Mouse (Mus musculus) forebrain, postnatal 0 days (tissue): ENCODE data around the gene Neurl1a. TPM values are rescaled to one million over a fixed set of nuclear protein-coding genes. Genes with fewer than 3 reads are reported as not detected.

ENCODE experiments used
- ATAC-seq: fragments of 200-750 bp; cut with Nextera tagmentation; 2 replicates; pipeline ENCODE4 v1.8.0; 2017; ENCODE audit warnings: mild to moderate bottlenecking, moderate library complexity
- DNase-seq: peaks from one replicate; pipeline ENCODE4 v3.0.0-alpha.2; 2015
- H3K27ac ChIP-seq: fragments of 300-500 bp; sonication (generic); 2 replicates; pipeline ENCODE4 v1.5.1; 2014; ENCODE audit warnings: low read depth, mild to moderate bottlenecking, antibody characterized with exemption, low read length, moderate library complexity, mixed read lengths
- H3K27me3 ChIP-seq: fragments of 300-500 bp; sonication (generic); 2 replicates; pipeline ENCODE4 v1.6.1; 2014; ENCODE audit warnings: mild to moderate bottlenecking, low read length, mixed read lengths; ENCODE audit not compliant: insufficient read depth
- H3K36me3 ChIP-seq: fragments of 300-500 bp; sonication (generic); 2 replicates; pipeline ENCODE4 v1.6.1; 2014; ENCODE audit warnings: mild to moderate bottlenecking, moderate library complexity; ENCODE audit not compliant: insufficient read depth
- H3K4me1 ChIP-seq: fragments of 300-500 bp; sonication (generic); 2 replicates; pipeline ENCODE4 v1.6.1; 2014; ENCODE audit warnings: antibody characterized with exemption; ENCODE audit not compliant: insufficient read depth
- H3K4me2 ChIP-seq: fragments of 300-500 bp; sonication (generic); 2 replicates; pipeline ENCODE4 v1.6.1; 2014; ENCODE audit warnings: low read depth, mild to moderate bottlenecking, moderate library complexity
- H3K4me3 ChIP-seq: fragments of 300-500 bp; sonication (generic); 2 replicates; pipeline ENCODE4 v1.5.1; 2014; ENCODE audit warnings: low read depth, low read length, mixed read lengths
- H3K9ac ChIP-seq: fragments of 300-500 bp; sonication (generic); 2 replicates; pipeline ENCODE4 v1.6.1; 2014; ENCODE audit warnings: mild to moderate bottlenecking
- H3K9me3 ChIP-seq: fragments of 300-500 bp; sonication (generic); 2 replicates; pipeline ENCODE4 v1.6.1; 2016; ENCODE audit warnings: low read length
- CTCF ChIP-seq: sonication (generic); IDR thresholded peaks from 2 replicates; pipeline ENCODE4 v1.5.1; 2016; ENCODE audit warnings: antibody characterized with exemption, control low read depth, low read depth
- WGBS: fragments of 180-500 bp; shearing (Covaris S2); extraction: QIAGEN DNeasy Blood & Tissue Kit; methylation state at CpG from one replicate; pipeline ENCODE4 v1.1.7; 2014; 5-methylcytosine and 5-hydroxymethylcytosine counted together
- polyA plus RNA-seq: library from polyadenylated mRNA; unstranded; fragments of >200 nt; fragmentation: Nextera tagmentation; extraction: Ambion mirVana; gene quantifications from 2 replicates; pipeline ENCODE4 v1.2.1, GENCODE M21; 2015
- total RNA-seq: library from RNA; depleted of rRNA; stranded (reverse); fragments of >200 nt; gene quantifications from 2 replicates; pipeline ENCODE4 v1.2.3, GENCODE M21; 2014

Gene Neurl1a
- total and polyA plus RNA-seq, 2 experiments from 2014 or later: 15.7 to 52.1 TPM

- 93% methylated on average over 21 of the region's 21 CpGs for WGBS
- TF ChIP-seq CTCF: no peak
Measured at GRCm38 (mm10) chr19:47267066-47267465, 88.4 kb downstream of the Neurl1a start.

GRCm38 (mm10) chr19:47269729-47270128, 91.1 kb downstream of the Neurl1a start:
- 54% methylated on average over 8 of the region's 8 CpGs for WGBS
- Histone ChIP-seq H3K9me3 (no peaks in the 10 kb centered on the region), H3K9ac (no peak overlapping the region), H3K27me3 (no peaks in the 10 kb centered on the region), H3K36me3 (peaks cover 8% of the 10 kb centered on the region; the same call in 1 of the 2 replicates), H3K4me1 (no peaks in the 10 kb centered on the region), H3K4me2 (no peak overlapping the region), H3K27ac (no peak overlapping the region), H3K4me3 (no peak overlapping the region)
- DNase-seq: no peak
- no peak for ATAC-seq
- TF ChIP-seq CTCF: peak; percentile 49

More at GRCm38 (mm10) chr19:47267066-47267465, 88.4 kb downstream of the Neurl1a start:
- Histone ChIP-seq H3K36me3 (peaks cover 8% of the 10 kb centered on the region; the same call in 1 of the 2 replicates), H3K27me3 (no peaks in the 10 kb centered on the region), H3K4me1 (no peaks in the 10 kb centered on the region), H3K27ac (no peak overlapping the region), H3K4me3 (no peak overlapping the region), H3K9me3 (no peaks in the 10 kb centered on the region), H3K9ac (no peak overlapping the region), H3K4me2 (no peak overlapping the region)
- ATAC-seq (no peak), DNase-seq (no peak)

GRCm38 (mm10) chr19:47270520-47270919, 91.9 kb downstream of the Neurl1a start:
- Histone ChIP-seq H3K4me1 (no peaks in the 10 kb centered on the region), H3K9me3 (no peaks in the 10 kb centered on the region), H3K27ac (no peak overlapping the region), H3K27me3 (no peaks in the 10 kb centered on the region), H3K4me3 (no peak overlapping the region), H3K36me3 (peaks cover 8% of the 10 kb centered on the region; the same call in 1 of the 2 replicates), H3K9ac (no peak overlapping the region), H3K4me2 (no peak overlapping the region)
- no peak for ATAC-seq
- no peak for TF ChIP-seq CTCF
- no peak for DNase-seq
- WGBS: 75% methylated on average over 9 of the region's 9 CpGs

GRCm38 (mm10) chr19:47276730-47277129, 98.1 kb downstream of the Neurl1a start:
- H3K4me2 ChIP-seq: no peak overlapping the region
- DNase-seq: peak; percentile 28
- no peak overlapping the region for H3K27ac ChIP-seq
- ATAC-seq: peak; percentile 19; the same call in 1 of the 2 replicates
- H3K36me3 ChIP-seq: peaks cover 2% of the 10 kb centered on the region; the same call in 1 of the 2 replicates
- no peak overlapping the region for H3K4me3 ChIP-seq
- TF ChIP-seq CTCF: no peak
- peaks cover 12% of the 10 kb centered on the region; the same call in 1 of the 2 replicates for H3K4me1 ChIP-seq
- H3K9me3 ChIP-seq: no peaks in the 10 kb centered on the region
- H3K27me3 ChIP-seq: no peaks in the 10 kb centered on the region
- no peak overlapping the region for H3K9ac ChIP-seq
- 76% methylated on average over 6 of the region's 6 CpGs for WGBS

GRCm38 (mm10) chr19:47279372-47279771, 100.8 kb downstream of the Neurl1a start:
- Histone ChIP-seq H3K36me3 (peaks cover 2% of the 10 kb centered on the region; the same call in 1 of the 2 replicates), H3K9me3 (no peaks in the 10 kb centered on the region), H3K9ac (no peak overlapping the region), H3K27me3 (no peaks in the 10 kb centered on the region), H3K4me3 (no peak overlapping the region), H3K4me1 (peaks cover 12% of the 10 kb centered on the region; the same call in 1 of the 2 replicates), H3K4me2 (no peak overlapping the region), H3K27ac (0 out of 2 replicates have a peak overlapping the region, but pooled peaks have one; percentile 29)
- 66% methylated on average over 4 of the region's 4 CpGs for WGBS
- ATAC-seq (no peak), DNase-seq (no peak)
- no peak for TF ChIP-seq CTCF

GRCm38 (mm10) chr19:47279788-47280532, 101.3 kb downstream of the Neurl1a start:
- DNase-seq (peak; percentile 83), ATAC-seq (peak; percentile 82)
- Histone ChIP-seq H3K27ac (0 out of 2 replicates have a peak overlapping the region, but pooled peaks have one; percentile 29), H3K9ac (no peak overlapping the region), H3K36me3 (peaks cover 2% of the 10 kb centered on the region; the same call in 1 of the 2 replicates), H3K4me3 (no peak overlapping the region), H3K4me2 (no peak overlapping the region), H3K27me3 (no peaks in the 10 kb centered on the region), H3K4me1 (peaks cover 12% of the 10 kb centered on the region; the same call in 1 of the 2 replicates), H3K9me3 (no peaks in the 10 kb centered on the region)
- peak; percentile 15; the same call in 1 of the 2 replicates for TF ChIP-seq CTCF
- WGBS: 58% methylated on average over 15 of the region's 15 CpGs

GRCm38 (mm10) chr19:47280894-47281293, 102.3 kb downstream of the Neurl1a start:
- ATAC-seq (no peak), DNase-seq (no peak)
- Histone ChIP-seq H3K36me3 (peaks cover 2% of the 10 kb centered on the region; the same call in 1 of the 2 replicates), H3K27ac (no peak overlapping the region; the same call in 1 of the 2 replicates), H3K4me2 (no peak overlapping the region), H3K9ac (no peak overlapping the region), H3K4me1 (peaks cover 12% of the 10 kb centered on the region; the same call in 1 of the 2 replicates), H3K4me3 (no peak overlapping the region), H3K9me3 (no peaks in the 10 kb centered on the region), H3K27me3 (no peaks in the 10 kb centered on the region)
- 87% methylated on average over 9 of the region's 9 CpGs for WGBS
- no peak for TF ChIP-seq CTCF
